Mouse (Mus musculus): ENCODE data around the gene Cep57l1.

Cep57l1 gene

DNA sequence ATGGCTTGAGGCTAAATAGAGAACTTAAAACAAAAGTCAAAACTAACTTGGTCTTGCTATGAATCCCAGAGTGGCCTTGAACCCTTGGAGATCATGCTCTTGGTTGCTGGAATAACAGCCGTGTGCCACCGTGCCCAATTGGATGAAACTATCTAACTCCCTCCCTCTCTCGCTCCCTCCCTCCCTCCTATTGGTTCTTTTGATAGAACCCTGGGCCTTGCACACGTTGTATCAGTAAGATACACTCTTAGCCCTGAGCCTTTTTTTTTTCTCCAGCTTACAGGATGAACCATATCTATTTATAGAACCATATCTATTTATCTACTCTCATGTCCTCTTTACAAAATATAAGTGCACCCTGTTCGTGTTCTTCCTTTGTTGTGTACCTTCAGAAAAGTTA lies 6.8 kb upstream of the Cep57l1 start:
- DNase-seq (ENCODE audit: low spot score in 2 of 2) = no peak

DNA sequence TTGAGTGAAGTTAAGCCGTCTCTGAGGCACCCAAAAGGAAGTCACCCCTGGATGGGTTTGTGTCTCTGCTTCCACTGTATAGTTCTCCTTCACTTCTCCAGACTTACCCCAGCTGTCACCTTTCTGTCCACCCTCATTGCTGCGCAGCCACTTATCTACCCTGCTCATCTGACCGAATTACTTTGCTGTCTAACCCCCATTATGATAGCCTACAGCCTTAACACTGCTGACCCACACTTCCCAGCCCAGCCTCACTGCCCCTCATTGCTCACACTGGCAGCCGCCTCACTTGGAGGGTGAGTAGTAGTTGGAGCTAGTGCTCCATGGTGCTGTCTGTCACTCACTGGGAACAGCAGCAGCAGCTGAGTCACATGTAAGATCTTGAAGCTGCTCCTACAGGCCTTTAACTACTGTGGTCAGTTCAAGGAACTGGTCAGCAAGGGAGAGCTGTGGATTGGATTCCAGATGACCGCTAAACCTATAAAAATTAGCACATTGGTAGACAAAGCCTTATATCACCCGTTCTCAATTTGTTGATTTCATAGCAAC lies 4.7 kb upstream of the Cep57l1 start:
- no peak for DNase-seq (ENCODE audit: low spot score in 2 of 2)

DNA sequence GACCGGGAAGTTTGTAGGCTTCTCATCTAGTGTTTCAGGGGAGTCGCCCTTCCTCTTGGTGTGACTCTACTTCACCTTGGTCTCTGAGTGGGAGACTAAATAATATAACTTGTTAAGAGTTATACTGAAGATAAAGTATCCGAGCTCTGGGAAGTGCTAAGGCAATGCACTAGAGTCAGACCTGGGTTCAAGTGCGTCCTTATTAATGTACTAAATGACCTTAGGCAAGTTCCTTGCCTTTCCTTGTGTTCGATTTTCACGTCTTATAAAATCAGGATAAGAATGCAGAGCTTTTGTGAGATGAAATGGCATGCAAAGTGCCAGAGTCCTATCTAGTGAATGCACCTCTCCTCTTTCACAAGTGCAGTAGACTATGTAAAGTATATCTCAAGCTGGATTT lies 2.9 kb upstream of the Cep57l1 start:
- no peak for DNase-seq (ENCODE audit: low spot score in 2 of 2)

DNA sequence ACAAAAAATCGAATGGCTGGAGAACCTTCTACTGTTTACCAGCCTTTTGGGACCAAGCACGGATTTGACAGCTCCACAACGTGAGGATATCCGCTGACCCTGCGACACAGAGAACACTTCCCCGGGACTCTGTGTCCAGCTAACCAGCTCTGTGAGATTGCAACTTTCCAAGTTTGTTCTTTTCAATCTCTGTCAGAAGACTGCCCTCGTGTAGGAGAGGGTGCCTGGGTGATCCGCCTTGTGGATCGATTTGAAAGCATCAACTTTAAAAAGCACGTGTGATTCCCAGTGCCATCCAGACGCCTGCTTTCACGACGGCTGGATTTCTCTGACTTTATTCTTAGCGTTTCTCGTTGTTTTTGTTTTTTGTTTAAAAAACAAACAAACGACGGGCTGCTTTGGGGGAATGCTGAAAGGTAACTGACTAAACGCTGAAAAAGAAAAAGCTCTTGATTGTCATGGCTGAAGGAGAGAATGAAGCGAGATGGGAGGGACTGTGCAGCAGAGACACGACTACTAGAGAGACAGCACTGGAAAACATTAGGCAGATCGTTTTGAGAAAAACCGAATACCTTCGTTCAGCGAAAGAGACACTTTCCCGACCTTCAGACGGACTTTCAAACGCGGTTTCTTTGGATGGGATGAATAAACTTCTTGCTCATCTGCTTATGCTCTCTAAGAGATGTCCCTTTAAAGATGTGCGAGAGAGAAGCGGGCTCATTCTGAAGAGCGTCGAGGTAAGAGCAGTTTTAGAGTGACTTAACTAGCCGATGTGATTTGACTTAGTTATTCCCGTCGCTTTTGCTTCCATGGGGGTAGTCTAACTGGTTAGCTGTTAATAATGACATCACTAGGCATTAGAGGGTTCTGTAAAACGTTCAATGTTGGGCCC lies 1.1 kb upstream of the Cep57l1 start:
- no peak for DNase-seq (ENCODE audit: low spot score in 2 of 2)

DNA sequence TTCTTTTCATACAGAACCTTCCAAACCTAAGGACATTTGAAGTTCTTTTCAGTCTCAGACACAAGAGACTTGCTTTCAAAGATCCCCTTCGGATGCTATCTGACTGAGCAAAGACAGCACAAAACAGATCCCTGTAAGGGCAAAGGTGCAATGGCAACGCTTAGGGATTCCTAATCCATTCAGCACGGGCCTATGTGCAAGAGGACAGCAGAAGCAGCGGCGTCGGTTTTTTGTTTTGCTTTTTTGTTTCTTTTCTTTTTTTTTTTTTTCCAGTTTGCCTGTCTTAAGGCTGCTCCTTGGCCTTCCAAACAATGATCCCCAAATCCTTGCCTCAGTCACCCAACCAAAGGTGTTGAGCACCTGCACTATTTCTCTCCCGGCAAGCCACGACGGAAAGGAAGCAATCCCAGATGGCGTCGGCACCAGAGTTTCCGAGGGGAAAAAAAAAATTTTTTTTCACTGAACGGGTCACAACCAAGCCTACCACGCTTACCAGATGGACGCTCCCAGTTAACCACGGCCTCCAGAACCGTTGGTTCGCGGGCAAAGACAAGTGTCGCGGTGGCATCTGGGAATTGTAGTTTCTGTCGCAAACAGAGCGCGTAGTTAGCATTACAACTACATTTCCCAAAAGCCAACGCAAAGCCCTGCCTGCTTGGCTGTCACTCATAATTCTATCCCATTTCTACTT lies 446 bp downstream of the Cep57l1 start:
- peak in 1 of 2 experiments; percentile 60 for DNase-seq (ENCODE audit: low spot score in 2 of 2)

DNA sequence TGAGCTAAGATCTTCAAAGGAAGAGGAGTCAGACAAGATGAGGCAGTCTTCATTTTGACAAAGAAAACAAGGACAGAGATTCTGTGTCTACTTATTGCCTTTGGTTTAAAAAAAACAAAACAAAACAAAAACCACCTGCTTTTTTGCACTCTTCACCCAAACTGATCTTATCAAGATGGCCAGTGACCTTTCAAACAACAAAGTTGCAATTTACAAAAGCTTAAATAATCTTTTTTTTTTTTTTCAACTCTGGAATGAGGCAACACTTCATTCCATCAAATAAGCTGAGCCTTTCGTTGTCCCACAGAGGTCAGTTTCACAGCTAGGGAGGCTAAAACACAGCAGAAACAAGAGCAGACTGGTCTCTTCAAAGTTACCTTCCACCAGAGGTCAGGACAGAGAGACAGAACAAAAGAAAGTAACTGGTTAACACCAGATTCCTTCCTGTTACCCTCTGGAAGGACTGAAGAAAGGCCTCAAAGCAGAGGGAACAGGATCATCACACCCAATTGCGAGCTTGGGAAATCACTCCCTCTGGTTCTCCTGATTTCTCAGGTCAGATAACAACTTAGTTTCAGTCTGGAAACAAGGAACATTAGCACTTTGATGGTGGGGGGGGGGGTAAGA lies 3.8 kb downstream of the Cep57l1 start:
- DNase-seq (ENCODE audit: low spot score in 2 of 2) = no peak

DNA sequence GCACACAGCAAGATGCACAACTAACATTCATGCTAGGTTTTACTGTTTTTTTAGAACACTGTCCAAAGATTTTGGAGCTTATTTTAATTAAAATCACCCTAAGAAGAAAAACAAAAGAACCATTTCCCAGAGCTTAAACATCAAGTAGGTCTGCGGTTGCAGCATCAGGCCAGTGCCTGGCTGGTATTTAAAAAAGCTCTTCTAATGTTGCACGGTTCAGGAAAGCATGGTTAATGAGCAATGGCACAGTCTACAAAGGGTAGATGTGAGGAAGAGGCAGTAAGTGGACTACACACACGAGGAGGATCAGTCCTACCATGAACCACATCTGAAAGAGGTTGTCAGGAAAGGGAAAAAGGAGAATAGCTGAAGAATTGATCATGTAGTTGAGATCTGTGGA lies 5.0 kb downstream of the Cep57l1 start:
- DNase-seq (ENCODE audit: low spot score in 2 of 2) = no peak

DNA sequence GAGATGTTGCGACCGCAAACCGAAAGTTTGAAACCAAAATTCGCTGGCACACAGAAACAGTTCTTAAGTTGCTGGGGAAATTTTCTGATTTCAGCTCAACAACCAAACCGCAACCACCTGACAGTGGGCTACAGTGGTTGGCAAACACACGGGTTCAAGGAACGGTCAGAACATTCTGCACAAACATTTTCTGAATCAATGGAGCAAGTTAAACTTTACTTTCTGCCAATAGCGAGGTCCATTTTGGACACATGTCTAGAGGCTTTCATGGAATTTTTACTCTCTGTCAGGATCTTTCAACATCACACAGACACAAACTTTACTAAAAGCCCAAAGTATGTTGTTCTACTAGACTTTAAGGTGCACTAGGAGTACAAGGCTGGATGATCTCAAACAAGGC lies 6.2 kb downstream of the Cep57l1 start:
- no peak for DNase-seq (ENCODE audit: low spot score in 2 of 2)

DNA sequence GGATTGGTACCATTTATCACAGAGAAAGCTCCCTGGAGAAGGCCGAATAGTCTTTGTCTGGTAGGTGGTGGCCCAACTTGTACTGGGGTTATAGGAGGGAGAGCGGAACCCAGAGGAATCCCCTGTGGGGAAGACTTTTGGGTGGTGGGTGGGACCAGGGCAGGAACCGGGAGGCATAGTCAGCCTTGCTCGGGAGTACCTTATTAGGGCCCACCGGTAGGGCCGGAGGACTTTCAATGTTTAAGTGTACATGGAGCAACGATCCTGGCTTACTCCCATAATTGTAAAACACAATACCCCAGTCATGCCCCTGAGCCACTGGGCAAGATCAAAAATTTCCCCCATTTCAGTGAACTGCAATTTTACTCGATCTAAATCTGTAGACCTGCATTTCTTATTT lies 12.4 kb downstream of the Cep57l1 start:
- DNase-seq (ENCODE audit: low spot score in 2 of 2) = no peak

DNA sequence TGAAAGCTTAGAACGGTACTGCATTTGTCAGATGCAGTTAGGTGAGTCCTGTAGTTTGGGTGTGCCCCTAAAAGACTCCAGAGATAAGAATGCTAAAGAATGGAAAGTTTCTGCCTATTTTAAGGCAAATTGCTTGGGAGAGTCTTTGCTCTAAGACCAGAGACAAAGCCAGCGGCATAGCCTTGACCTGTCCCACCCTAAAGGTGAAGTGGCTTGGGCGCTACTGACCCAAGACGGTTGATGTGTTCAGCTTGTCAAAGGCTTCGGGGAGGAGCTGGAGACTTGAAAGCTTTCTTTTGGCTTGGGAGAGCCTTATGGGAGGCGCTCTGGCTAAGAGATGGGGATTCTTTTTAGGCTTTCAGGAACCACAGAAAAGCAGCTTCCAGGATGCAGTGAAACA lies 17.3 kb downstream of the Cep57l1 start:
- no peak for DNase-seq (ENCODE audit: low spot score in 2 of 2)

DNA sequence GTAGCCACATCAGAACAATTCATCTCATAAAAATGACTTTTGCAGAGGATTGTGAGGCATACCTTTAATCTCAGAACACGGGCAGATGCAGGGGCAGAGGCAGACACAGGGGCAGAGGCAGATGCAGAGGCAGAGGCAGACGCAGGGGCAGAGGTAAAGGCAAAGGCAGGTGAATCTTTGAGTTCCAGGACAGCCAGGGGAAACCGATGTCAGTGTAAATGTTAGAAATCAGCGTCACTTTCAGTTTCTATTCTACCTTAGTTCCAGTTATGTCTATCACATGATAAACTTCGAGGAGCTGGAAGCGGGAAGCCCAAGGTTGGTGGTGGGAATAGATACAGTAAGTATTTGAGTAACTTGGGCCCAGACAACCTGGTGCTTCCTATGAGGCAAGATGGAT lies 42.4 kb downstream of the Cep57l1 start:
- no peak for DNase-seq (ENCODE audit: low spot score in 2 of 2)

DNA sequence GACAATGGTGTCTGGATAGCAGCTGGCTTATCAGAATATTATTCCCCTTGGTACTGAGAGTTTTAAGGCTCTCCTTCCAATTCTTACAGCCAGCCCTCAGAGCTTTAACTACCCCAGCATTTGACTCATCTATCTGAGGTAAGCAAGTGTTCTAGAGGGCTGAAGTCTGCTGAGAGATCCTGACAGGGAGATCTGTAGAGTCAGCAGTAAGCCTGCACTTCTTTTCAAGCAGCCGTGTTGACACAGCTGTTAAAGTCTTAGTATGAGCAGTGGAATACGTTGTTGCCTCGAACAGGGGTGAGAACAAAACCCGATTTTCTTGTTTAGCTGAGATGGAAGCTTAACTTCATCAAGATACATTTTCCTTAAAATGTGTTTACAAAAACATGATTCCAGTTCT lies 43.4 kb downstream of the Cep57l1 start:
- no peak for DNase-seq (ENCODE audit: low spot score in 2 of 2)

DNA sequence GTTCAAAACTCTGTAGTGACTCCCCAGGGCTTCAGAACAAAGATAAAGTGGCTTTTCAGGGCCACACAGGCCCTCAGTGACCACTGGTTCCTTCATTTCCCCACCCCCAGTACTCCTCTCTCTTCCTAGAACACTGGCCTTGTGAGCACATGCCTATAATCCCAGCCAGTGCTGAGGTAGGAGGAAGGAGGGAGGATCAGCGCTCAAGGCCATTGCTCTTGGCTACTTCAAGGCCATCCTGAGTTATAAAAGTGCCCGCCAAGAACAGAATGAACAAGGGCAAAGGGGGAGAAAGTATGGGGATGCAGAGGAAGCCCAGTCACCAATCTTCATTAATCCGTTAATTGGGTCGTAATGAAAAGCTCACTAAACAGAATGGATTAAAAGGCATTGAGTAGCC lies 44.1 kb downstream of the Cep57l1 start:
- no peak for DNase-seq (ENCODE audit: low spot score in 2 of 2)

DNA sequence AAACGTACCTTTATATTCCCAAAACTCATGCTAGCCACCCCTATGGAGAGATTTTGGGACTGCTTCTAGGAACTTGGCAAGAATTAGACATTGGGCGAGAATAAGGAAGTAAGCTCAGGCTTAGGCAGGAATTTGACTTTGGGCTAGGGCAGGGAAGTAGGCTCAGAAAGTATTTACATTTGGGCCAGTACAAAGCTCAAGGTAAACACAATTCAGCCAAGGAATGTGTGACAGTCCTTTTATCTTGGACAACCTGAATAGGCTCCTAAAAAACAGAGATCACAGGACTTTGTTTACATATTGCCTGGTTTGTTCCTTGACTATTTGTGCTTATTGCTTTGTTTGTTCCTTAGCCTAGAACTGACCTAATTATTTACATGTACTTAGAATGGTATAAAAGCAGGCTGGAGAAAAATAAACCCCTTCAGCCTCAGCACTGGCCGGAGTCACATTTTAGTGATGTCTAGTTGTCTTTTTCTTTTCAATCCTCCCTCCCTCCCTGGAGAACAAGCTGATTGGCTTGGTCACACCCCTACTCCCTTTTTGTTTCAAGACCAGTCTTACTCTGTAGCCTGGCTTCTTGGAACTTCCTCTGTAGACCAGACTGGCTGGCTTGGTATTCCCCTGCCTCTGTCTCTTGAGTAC lies 45.8 kb downstream of the Cep57l1 start:
- DNase-seq (ENCODE audit: low spot score in 2 of 2) = no peak

DNA sequence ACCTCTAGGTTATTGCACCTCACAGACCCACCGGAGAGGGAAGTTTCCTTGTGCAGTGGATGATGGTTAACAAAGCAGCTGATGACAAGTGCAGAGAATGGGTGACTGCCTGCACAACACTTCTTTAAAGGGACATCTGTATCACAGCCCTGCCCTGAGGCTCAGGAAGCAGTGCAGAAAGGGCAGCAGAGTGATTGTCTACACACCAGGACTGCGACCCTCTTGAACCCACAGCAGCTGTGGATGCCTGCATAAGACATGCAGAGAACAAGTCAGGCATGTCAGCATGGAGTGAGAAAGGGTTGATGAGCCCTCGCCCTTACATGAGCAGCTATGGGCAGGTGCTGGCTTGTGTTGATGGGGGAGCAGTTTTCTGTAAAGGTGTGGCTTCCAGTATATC lies 48.8 kb downstream of the Cep57l1 start:
- DNase-seq (ENCODE audit: low spot score in 2 of 2) = no peak

DNA sequence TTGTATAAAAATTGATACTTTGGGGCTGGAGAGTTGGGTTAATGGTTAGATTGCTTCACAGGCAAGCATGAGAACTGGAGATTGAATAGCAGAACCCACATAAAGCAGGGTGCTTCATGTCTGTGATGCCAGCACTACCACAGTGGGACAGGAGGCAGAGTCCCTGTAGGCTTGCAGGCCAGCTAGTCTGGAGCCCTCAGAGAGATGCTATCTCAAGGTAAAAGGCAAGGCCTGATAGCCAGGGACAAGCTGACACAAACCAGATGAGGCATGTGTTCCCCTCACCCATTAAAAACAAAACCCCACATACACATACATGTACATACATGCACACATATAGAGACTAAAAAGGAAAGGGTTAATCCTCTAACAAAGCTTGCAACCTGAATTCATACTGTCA lies 51.6 kb downstream of the Cep57l1 start:
- no peak for DNase-seq (ENCODE audit: low spot score in 2 of 2)

DNA sequence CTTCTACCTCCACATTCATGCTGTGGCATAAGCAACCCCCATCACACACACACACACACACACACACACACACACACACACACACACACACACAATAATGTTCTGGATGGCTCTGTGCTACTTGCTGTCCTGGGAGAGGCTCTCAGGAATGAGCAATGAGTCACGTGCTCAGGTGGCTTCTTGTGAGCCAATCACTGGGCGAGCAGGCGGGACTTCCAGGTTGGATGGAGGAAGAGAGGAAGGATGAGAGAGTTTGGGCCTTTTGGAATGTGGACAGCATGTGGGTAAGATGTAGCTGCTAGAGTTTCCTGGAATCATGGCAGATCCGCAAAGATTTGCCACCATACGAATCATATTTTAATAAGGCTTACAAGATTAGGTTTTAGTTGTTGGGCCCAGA lies 52.4 kb downstream of the Cep57l1 start:
- DNase-seq (ENCODE audit: low spot score in 2 of 2) = no peak

DNA sequence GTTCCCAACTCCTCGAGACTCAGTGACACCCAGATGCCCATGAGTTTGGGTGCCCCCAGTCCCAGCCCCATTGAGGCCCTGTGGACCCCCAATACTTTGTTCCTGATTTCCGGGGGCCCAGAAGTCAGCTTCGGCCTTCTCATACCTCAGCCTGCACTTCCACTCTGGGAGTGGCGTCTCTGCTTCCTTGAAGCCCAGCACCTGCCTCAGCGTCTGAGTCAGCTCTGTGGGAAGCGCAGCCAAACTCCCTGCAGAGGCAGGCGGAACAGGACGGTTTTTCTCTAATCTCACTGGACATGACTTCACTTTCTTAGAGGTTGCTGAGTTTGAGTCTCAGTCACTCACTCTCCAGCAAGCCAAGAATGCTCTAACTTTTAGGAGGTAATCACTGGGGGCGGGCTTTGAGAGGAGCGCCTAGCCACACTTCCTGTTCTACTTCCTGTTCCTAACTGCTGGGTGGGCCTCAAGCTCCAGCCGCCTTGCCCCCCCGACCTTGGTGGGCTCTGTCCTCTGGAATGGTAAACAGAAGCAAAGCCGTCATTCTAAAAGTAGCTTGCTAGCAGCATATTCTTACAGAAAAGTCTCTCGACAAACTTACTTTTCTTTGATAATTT lies 57.7 kb downstream of the Cep57l1 start:
- no peak for DNase-seq (ENCODE audit: low spot score in 2 of 2)

DNA sequence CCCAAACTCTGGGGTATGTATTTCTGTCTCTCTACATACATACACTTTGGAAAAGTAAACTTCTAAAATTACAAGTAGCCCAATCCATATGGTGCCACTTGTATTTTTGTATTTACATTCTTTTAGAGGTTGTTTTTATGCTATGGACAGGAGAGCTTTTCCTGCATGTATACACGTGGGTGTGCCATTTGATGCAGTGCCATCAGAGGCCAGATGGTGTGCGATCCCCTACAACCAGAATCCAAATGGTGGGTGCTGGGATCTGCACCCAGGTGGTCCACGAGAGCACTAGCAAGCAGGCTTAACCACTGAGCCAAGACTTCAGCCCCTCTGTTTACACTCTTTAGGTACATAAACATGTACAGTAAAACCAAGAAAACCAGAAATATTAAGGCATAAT lies 60.4 kb downstream of the Cep57l1 start:
- DNase-seq (ENCODE audit: low spot score in 2 of 2) = no peak

DNA sequence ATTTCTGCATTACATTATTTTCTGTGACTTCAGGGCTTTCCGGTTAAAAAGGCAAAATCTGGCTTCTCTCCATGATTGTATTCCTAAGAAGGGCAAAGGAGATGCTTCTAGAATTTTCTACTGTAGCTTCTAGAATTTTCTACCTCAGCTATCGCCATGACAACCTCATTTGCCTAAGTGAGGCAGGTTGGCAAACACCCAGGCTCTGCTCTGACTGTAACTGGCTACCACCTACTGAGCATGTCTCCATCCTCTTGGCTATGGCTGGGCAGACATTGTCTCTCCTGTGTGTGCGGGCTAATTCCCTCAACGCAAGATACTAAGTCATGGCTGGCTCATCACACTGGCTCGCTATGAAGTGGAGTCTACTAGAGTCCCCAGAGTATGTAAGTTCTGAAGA lies 63.1 kb downstream of the Cep57l1 start:
- peak in 1 of 2 experiments; percentile 43 for DNase-seq (ENCODE audit: low spot score in 2 of 2)

DNA sequence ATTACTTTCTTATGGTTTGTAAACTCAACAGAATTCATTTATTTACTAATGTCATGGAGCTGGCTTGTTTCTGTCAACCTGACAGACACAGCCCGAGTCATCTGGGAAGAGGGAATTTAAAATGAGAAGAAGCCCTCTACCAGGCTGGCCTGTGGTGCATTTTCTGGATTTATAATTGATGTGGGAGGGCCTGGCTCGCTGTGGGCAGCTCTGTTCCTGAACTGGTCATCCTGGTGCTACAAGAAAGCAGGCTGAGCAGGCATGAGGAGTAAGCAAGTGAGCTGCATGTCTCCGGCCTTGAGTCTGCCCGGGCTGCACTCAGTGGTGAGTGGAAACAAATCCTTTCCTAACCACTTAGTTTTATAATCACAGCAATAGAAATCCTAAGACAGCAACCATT lies 65.7 kb downstream of the Cep57l1 start:
- DNase-seq (ENCODE audit: low spot score in 2 of 2) = no peak

DNA sequence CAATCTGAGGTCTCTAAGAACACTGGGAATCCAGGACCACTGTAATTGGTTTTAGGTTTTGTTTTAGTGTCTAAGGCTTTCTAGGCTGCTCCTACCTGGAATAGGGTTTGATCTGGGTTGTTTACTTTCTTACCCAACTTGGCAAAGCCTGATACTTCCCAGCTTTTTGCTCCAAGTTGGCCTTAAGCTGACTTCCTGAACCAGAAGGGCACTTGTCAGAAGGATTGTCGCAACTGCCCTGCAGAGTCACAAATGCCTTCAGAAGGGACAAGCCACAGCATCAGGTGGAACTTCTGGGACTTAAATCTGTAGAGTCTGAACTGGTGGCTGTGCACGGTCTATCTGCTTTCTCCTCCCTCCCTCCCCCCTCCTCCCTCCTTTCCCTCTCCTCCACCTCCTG lies 69.5 kb downstream of the Cep57l1 start:
- DNase-seq (ENCODE audit: low spot score in 2 of 2) = no peak
